Mouse (Mus musculus) heart, postnatal 0 days (tissue): ENCODE results near the gene Lmcd1. TPM values are rescaled to one million over a fixed set of nuclear protein-coding genes. Genes with fewer than 3 reads are reported as not detected.
"Not testable (repeated sequence)": the region's sequence is repeated elsewhere in the genome, so short reads cannot be mapped to it uniquely, and the experiment has no call there.

Source experiments
- ATAC-seq: fragments of 200-750 bp; cut with Nextera tagmentation; 2 replicates; pipeline ENCODE4 v1.8.0; 2017; ENCODE audit warnings: low read depth, moderate number of reproducible peaks, moderate library complexity; ENCODE audit not compliant: insufficient read depth
- DNase-seq: peaks from one replicate; pipeline ENCODE4 v3.0.0-alpha.2; 2016; ENCODE audit warnings: low spot score
- H3K27ac ChIP-seq: fragments of 300-500 bp; sonication (generic); 2 replicates; pipeline ENCODE4 v1.5.1; 2014; ENCODE audit warnings: low read depth, mild to moderate bottlenecking
- H3K27me3 ChIP-seq: fragments of 300-500 bp; sonication (generic); 2 replicates; pipeline ENCODE4 v1.6.1; 2014; ENCODE audit warnings: low read length, mixed read lengths; ENCODE audit not compliant: control insufficient read depth, insufficient read depth
- H3K36me3 ChIP-seq: fragments of 300-500 bp; sonication (generic); replicated peaks from 2 replicates; pipeline ENCODE4 v1.6.1; 2014; ENCODE audit warnings: low read length, mixed read lengths; ENCODE audit not compliant: control insufficient read depth, insufficient read depth
- H3K4me1 ChIP-seq: fragments of 300-500 bp; sonication (generic); 2 replicates; pipeline ENCODE4 v1.6.1; 2014; ENCODE audit warnings: antibody characterized with exemption; ENCODE audit not compliant: control insufficient read depth, insufficient read depth
- H3K4me2 ChIP-seq: fragments of 300-500 bp; sonication (generic); 2 replicates; pipeline ENCODE4 v1.6.1; 2014; ENCODE audit warnings: low read depth, mild to moderate bottlenecking, low read length, moderate library complexity
- H3K4me3 ChIP-seq: fragments of 300-500 bp; sonication (generic); 2 replicates; pipeline ENCODE4 v1.5.1; 2014; ENCODE audit warnings: low read depth, low read length
- H3K9ac ChIP-seq: fragments of 300-500 bp; sonication (generic); replicated peaks from 2 replicates; pipeline ENCODE4 v1.6.1; 2014; ENCODE audit warnings: low read depth, low read length, mixed read lengths
- H3K9me3 ChIP-seq: fragments of 300-500 bp; sonication (generic); replicated peaks from 2 replicates; pipeline ENCODE4 v1.6.1; 2016; ENCODE audit warnings: low read length; ENCODE audit not compliant: control insufficient read depth
- CTCF ChIP-seq: IDR thresholded peaks from 2 replicates; pipeline ENCODE4 v1.5.1; 2016; ENCODE audit warnings: antibody characterized with exemption, control low read depth, low read depth
- EP300 ChIP-seq: IDR thresholded peaks from 2 replicates; pipeline ENCODE4 v1.6.1; 2016; ENCODE audit warnings: antibody characterized with exemption, low read depth
- WGBS: fragments of 180-500 bp; shearing (Covaris S2); extraction: QIAGEN DNeasy Blood & Tissue Kit; methylation state at CpG from one replicate; pipeline ENCODE4 v1.1.7; 2014; 5-methylcytosine and 5-hydroxymethylcytosine counted together
- polyA plus RNA-seq: library from polyadenylated mRNA; unstranded; fragments of >200 nt; fragmentation: Nextera tagmentation; extraction: Ambion mirVana; gene quantifications from 2 replicates; pipeline ENCODE4 v1.2.1, GENCODE M21; 2015
- total RNA-seq: library from RNA; depleted of rRNA; stranded (reverse); fragments of >200 nt; gene quantifications from 2 replicates; pipeline ENCODE4 v1.2.3, GENCODE M21; 2014; ENCODE audit warnings: low replicate concordance

Gene Lmcd1
- total and polyA plus RNA-seq, 2 experiments from 2014 or later: 34.8 to 62.4 TPM

DNA sequence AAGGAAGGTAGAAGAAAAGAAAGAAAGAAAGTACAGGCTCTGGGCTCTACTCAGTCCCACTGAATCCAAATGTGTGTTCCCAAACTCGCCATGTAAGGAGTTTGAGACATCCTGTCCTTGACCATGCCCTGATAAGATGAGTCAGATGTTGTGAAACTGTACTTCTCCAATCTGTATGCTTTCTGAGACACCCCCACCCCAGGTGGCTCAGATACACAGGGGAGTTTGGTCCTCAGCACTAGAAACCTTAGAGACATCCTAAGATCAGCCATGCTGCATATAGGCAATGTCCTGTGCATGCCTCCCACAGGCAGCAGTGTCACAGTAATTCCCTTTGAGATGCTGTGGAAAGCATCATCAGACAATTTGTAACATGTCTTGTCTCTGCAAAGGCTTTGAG is 26.9 kb upstream of the Lmcd1 start:
- WGBS: 67% methylated on average over 1 of the region's 1 CpGs
- Histone ChIP-seq H3K9ac (no peak overlapping the region), H3K36me3 (no peaks in the 10 kb centered on the region), H3K4me3 (no peak overlapping the region), H3K4me2 (no peak overlapping the region), H3K27ac (no peak overlapping the region), H3K4me1 (peaks cover 10% of the 10 kb centered on the region), H3K9me3 (no peaks in the 10 kb centered on the region), H3K27me3 (no peaks in the 10 kb centered on the region)
- ATAC-seq: no peak
- no peak for TF ChIP-seq EP300
- TF ChIP-seq CTCF: no peak
- DNase-seq: no peak

DNA sequence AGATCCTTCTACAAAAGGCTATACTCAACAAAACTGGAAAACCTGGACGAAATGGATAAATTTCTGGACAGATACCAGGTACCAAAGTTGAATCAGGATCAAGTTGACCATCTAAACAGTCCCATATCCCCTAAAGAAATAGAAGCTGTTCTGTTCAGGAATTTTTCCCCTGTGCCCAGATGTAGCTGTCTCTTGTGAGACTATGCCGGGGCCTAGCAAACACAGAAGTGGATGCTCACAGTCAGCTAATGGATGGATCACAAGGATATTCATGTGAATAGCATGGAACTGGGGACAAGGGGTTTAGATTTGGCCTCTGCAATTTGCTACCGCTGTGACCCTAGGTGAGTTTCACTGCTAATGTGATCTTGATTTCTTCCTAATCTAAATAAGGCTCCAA is 19.6 kb upstream of the Lmcd1 start:
- not testable (repeated sequence) for ATAC-seq, H3K9ac ChIP-seq, H3K27ac ChIP-seq, H3K4me2 ChIP-seq, H3K4me3 ChIP-seq, H3K36me3 ChIP-seq, DNase-seq, H3K9me3 ChIP-seq, H3K27me3 ChIP-seq
- peaks cover 18% of the 10 kb centered on the region for H3K4me1 ChIP-seq
- WGBS: 91% methylated on average over 2 of the region's 3 CpGs

DNA sequence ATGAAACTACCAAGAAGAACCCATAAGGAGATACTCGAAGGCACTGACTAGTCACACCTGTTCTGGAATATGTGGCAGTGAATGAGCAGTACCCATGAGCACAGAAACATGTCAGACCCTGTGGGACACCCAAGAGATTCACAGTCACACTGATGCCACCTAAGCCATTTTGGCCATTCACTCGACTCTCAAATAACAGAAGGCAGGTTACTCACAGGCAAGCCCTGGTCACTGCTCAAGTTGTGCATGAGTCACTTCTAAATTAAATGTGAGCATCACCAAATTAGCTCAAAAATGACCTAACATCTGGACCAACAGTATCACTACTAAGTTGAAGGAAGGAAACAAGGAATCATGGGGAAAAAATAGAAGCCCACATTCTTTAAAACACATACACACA is 18.6 kb upstream of the Lmcd1 start:
- no peak for DNase-seq
- H3K27ac ChIP-seq: no peak overlapping the region
- WGBS: 74% methylated on average over 2 of the region's 2 CpGs
- no peaks in the 10 kb centered on the region for H3K9me3 ChIP-seq
- H3K4me2 ChIP-seq: no peak overlapping the region
- H3K4me1 ChIP-seq: peaks cover 18% of the 10 kb centered on the region
- H3K4me3 ChIP-seq: no peak overlapping the region
- no peaks in the 10 kb centered on the region for H3K27me3 ChIP-seq
- no peak for TF ChIP-seq EP300
- no peak for TF ChIP-seq CTCF
- no peaks in the 10 kb centered on the region for H3K36me3 ChIP-seq
- ATAC-seq: no peak
- H3K9ac ChIP-seq: no peak overlapping the region

DNA sequence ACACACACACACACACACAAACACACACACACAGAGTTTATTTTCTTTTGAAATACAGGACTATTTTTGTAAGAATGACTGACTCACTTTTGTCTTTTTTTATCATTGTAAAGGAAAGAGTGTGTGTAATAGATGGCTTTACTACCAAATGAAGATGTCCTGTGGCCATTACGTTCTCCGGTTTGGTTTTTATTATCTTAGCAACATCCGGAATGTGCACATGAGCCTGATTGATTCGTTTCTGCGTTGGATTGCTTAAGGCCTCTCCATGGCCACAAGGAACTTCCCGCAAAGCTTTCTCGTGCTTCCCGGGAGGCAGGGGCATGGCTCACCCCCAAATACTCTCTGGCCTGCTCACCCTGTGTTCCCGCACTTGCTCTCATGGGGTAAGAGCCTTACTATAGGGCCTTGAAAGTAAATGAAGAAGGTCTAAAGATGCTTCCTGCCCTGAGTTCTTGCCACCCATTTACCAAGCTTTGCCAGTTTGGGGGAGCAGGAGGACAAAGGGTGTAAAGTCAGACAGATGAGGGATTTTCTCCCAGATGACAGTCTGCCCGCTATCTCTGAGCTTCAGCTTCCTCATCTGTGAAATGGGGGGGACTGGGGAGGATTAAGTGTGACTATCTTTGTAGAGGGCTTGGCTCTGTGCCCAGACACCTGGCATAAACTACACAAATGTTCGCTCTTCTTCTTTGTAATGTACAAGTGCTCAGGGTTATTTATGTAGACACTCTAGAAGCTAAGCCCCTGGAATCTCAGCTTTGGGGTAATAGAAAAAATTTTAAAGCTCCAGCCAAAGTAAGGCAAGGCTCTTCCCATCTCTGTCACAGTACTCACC is 18.0 kb upstream of the Lmcd1 start:
- WGBS: 56% methylated on average over 11 of the region's 11 CpGs
- Histone ChIP-seq H3K4me1 (peaks cover 18% of the 10 kb centered on the region), H3K9me3 (no peaks in the 10 kb centered on the region), H3K4me2 (no peak overlapping the region), H3K36me3 (no peaks in the 10 kb centered on the region), H3K4me3 (no peak overlapping the region), H3K9ac (no peak overlapping the region), H3K27ac (0 out of 2 replicates have a peak overlapping the region, but pooled peaks have one; percentile 28), H3K27me3 (no peaks in the 10 kb centered on the region)
- ATAC-seq: no peak
- TF ChIP-seq CTCF (no peak), EP300 (no peak)
- no peak for DNase-seq

DNA sequence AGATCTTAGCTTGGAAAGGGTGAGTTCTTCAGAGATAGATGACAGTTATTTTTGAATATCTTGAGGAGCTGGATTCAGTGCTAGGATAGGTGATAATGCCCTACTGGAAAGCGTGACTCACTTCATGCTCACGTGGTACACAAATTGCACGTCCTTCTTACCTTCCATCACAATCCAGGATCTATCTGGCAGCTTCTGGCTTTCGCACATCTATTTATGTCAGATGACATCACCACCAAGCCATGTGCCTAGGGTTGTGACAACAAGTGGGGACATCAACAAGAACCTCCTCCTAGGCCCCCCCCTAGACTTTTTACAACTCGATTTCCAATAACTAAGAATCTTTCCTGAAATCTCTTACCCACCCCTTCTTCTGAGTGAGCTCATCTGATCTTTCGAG is 17.0 kb upstream of the Lmcd1 start:
- DNase-seq (no peak), ATAC-seq (peak; percentile 64; the same call in 1 of the 2 replicates)
- H3K9ac ChIP-seq: no peak overlapping the region
- no peak for TF ChIP-seq EP300
- no peak for TF ChIP-seq CTCF
- H3K9me3 ChIP-seq: no peaks in the 10 kb centered on the region
- no peaks in the 10 kb centered on the region for H3K36me3 ChIP-seq
- H3K4me1 ChIP-seq: peaks cover 18% of the 10 kb centered on the region
- H3K4me2 ChIP-seq: no peak overlapping the region
- no peak overlapping the region for H3K27ac ChIP-seq
- no peak overlapping the region for H3K4me3 ChIP-seq
- no peaks in the 10 kb centered on the region for H3K27me3 ChIP-seq
- 32% methylated on average over 6 of the region's 6 CpGs for WGBS

DNA sequence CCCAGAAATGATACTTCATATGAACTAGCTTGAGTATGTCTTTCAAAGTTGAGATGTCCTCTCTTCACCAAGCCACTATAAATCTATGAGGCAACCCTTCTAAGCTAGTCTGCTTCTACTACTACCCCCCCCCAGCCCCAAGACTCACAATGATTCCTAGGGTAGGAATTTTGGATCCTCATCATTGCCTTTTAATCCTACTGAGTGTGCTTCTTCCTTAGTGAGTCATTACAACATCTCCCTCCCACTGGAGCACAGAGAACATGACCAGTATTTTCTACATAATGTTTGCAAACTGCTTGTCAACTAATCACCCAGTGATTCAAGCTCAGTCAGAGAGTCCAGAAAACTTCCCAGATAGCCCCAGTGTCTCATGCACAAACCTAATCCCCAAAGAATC is 12.5 kb upstream of the Lmcd1 start:
- Histone ChIP-seq H3K4me1 (peaks cover 12% of the 10 kb centered on the region), H3K27me3 (no peaks in the 10 kb centered on the region), H3K27ac (no peak overlapping the region), H3K4me3 (no peak overlapping the region), H3K4me2 (no peak overlapping the region), H3K36me3 (no peaks in the 10 kb centered on the region), H3K9ac (no peak overlapping the region), H3K9me3 (no peaks in the 10 kb centered on the region)
- DNase-seq: no peak
- TF ChIP-seq EP300: no peak
- no peak for TF ChIP-seq CTCF
- no peak for ATAC-seq
